Mouse (Mus musculus): ENCODE data around the gene Tsr3.

- TF ChIP-seq CTCF (IDR thresholded peaks at IDR 0.05; ENCODE audit: low read depth): no peak
- TF ChIP-seq EP300 (IDR thresholded peaks at IDR 0.05; ENCODE audit: low read depth): no peak
Observed at GRCm38 (mm10) chr17:25220746-25221145, 19.2 kb upstream of the Tsr3 start.
